Mouse (Mus musculus): ENCODE results near the gene Rusc2. TPM values are rescaled to one million over a fixed set of nuclear protein-coding genes. Genes with fewer than 3 reads are reported as not detected.

Rusc2 gene
- polyA plus RNA-seq, 1 experiment from 2014 or later, result 82.7 TPM

GRCm38 (mm10) chr4:43428180-43428861, 46.5 kb downstream of the Rusc2 start:
- Histone ChIP-seq H3K9ac (replicated peaks) (no peak overlapping the region), H3K4me2 (peak overlapping the region; percentile 17; the same call in 1 of the 2 replicates), H3K9me3 (replicated peaks) (no peaks in the 10 kb centered on the region)

GRCm38 (mm10) chr4:43428946-43429345, 47.2 kb downstream of the Rusc2 start, which contains the start of gene Fam166b:
Gene Fam166b (minus strand): TSS chr4:43429134.
- ATAC-seq (ENCODE audit: low FRiP score), result peak; percentile 21; the same call in 1 of the 2 replicates
- H3K9ac ChIP-seq (replicated peaks), result no peak within 1 kb of the TSS
- H3K27ac ChIP-seq (replicated peaks), result peak within 1 kb of the TSS; percentile 60

More at GRCm38 (mm10) chr4:43428180-43428861, 46.5 kb downstream of the Rusc2 start:
- Histone ChIP-seq H3K4me3 (replicated peaks) (no peak overlapping the region), H3K4me1 (peaks cover 29% of the 10 kb centered on the region), H3K36me3 (peaks cover 41% of the 10 kb centered on the region), H3K27ac (replicated peaks) (peak overlapping the region; percentile 60), H3K27me3 (replicated peaks) (peaks cover 27% of the 10 kb centered on the region)
- 29% methylated on average over 16 of the region's 16 CpGs for WGBS
- no peak for ATAC-seq (ENCODE audit: low FRiP score)

GRCm38 (mm10) chr4:43431690-43432089, 49.9 kb downstream of the Rusc2 start:
- peaks cover 24% of the 10 kb centered on the region for H3K4me1 ChIP-seq
- H3K27me3 ChIP-seq (replicated peaks), result no peaks in the 10 kb centered on the region
- no peaks in the 10 kb centered on the region for H3K9me3 ChIP-seq (replicated peaks)
- peaks cover 8% of the 10 kb centered on the region for H3K36me3 ChIP-seq
- ATAC-seq (ENCODE audit: low FRiP score), result no peak; the same call in 1 of the 2 replicates
- no peak overlapping the region for H3K4me3 ChIP-seq (replicated peaks)
- H3K4me2 ChIP-seq, result no peak overlapping the region
- H3K9ac ChIP-seq (replicated peaks), result no peak overlapping the region
- WGBS, result 3% methylated on average over 4 of the region's 4 CpGs
- H3K27ac ChIP-seq (replicated peaks), result peak overlapping the region; percentile 83

More at GRCm38 (mm10) chr4:43428946-43429345, 47.2 kb downstream of the Rusc2 start, which contains the start of gene Fam166b:
- no peaks in the 10 kb centered on the region for H3K9me3 ChIP-seq (replicated peaks)
- peaks cover 35% of the 10 kb centered on the region for H3K36me3 ChIP-seq
- peaks cover 29% of the 10 kb centered on the region for H3K4me1 ChIP-seq
- 9% methylated on average over 10 of the region's 10 CpGs for WGBS
- H3K27me3 ChIP-seq (replicated peaks), result peaks cover 20% of the 10 kb centered on the region
- H3K4me3 ChIP-seq (replicated peaks), result no peak within 1 kb of the TSS
- peak within 1 kb of the TSS; percentile 17; the same call in 1 of the 2 replicates for H3K4me2 ChIP-seq

- no peak overlapping the region for H3K4me2 ChIP-seq
- H3K4me3 ChIP-seq (replicated peaks), result no peak overlapping the region
- H3K9me3 ChIP-seq (replicated peaks), result no peaks in the 10 kb centered on the region
- H3K36me3 ChIP-seq, result no peaks in the 10 kb centered on the region
- WGBS, result 90% methylated on average over 1 of the region's 1 CpGs
- H3K9ac ChIP-seq (replicated peaks), result no peak overlapping the region
- ATAC-seq (ENCODE audit: low FRiP score), result no peak
- H3K27ac ChIP-seq (replicated peaks), result no peak overlapping the region
- no peaks in the 10 kb centered on the region for H3K27me3 ChIP-seq (replicated peaks)
- peaks cover 16% of the 10 kb centered on the region for H3K4me1 ChIP-seq
Measured at GRCm38 (mm10) chr4:43432832-43433231, 51.1 kb downstream of the Rusc2 start.

- peak within 1 kb of the TSS; percentile 96 for H3K27ac ChIP-seq (replicated peaks)
- peak within 1 kb of the TSS; percentile 98 for H3K9ac ChIP-seq (replicated peaks)
- WGBS, result 25% methylated on average over 4 of the region's 4 CpGs
- peaks cover 18% of the 10 kb centered on the region for H3K36me3 ChIP-seq
- peak within 1 kb of the TSS; percentile 94 for H3K4me3 ChIP-seq (replicated peaks)
- peak; percentile 1; the same call in 1 of the 2 replicates for ATAC-seq (ENCODE audit: low FRiP score)
- peaks cover 15% of the 10 kb centered on the region for H3K4me1 ChIP-seq
- peak within 1 kb of the TSS; percentile 79 for H3K4me2 ChIP-seq
- no peaks in the 10 kb centered on the region for H3K27me3 ChIP-seq (replicated peaks)
- H3K9me3 ChIP-seq (replicated peaks), result no peaks in the 10 kb centered on the region
Measured at GRCm38 (mm10) chr4:43441639-43442038, 59.9 kb downstream of the Rusc2 start, which contains the start of gene Tesk1. Gene Tesk1 (plus strand): TSS chr4:43441939.

- peak; percentile 95 for ATAC-seq (ENCODE audit: low FRiP score)
Measured at GRCm38 (mm10) chr4:43442044-43442443, 60.3 kb downstream of the Rusc2 start.

GRCm38 (mm10) chr4:43442456-43443361, 60.9 kb downstream of the Rusc2 start:
- no peaks in the 10 kb centered on the region for H3K9me3 ChIP-seq (replicated peaks)
- H3K4me2 ChIP-seq, result peak overlapping the region; percentile 79
- WGBS, result under 1% methylated on average over 85 of the region's 88 CpGs
- peak overlapping the region; percentile 98 for H3K9ac ChIP-seq (replicated peaks)
- peak; percentile 82 for ATAC-seq (ENCODE audit: low FRiP score)
- peaks cover 29% of the 10 kb centered on the region for H3K36me3 ChIP-seq
- H3K27ac ChIP-seq (replicated peaks), result peak overlapping the region; percentile 96
- H3K4me3 ChIP-seq (replicated peaks), result peak overlapping the region; percentile 94
- no peaks in the 10 kb centered on the region for H3K27me3 ChIP-seq (replicated peaks)
- peaks cover 15% of the 10 kb centered on the region for H3K4me1 ChIP-seq

More at GRCm38 (mm10) chr4:43442044-43442443, 60.3 kb downstream of the Rusc2 start:
- H3K4me1 ChIP-seq, result peaks cover 15% of the 10 kb centered on the region
- peaks cover 22% of the 10 kb centered on the region for H3K36me3 ChIP-seq
- peak overlapping the region; percentile 98 for H3K9ac ChIP-seq (replicated peaks)
- under 1% methylated on average over 33 of the region's 33 CpGs for WGBS
- H3K27ac ChIP-seq (replicated peaks), result peak overlapping the region; percentile 96
- no peaks in the 10 kb centered on the region for H3K27me3 ChIP-seq (replicated peaks)
- H3K9me3 ChIP-seq (replicated peaks), result no peaks in the 10 kb centered on the region
- H3K4me2 ChIP-seq, result peak overlapping the region; percentile 79
- peak overlapping the region; percentile 94 for H3K4me3 ChIP-seq (replicated peaks)

GRCm38 (mm10) chr4:43443511-43443910, 61.7 kb downstream of the Rusc2 start:
- H3K4me2 ChIP-seq, result peak overlapping the region; percentile 79
- H3K4me3 ChIP-seq (replicated peaks), result peak overlapping the region; percentile 94
- ATAC-seq (ENCODE audit: low FRiP score), result 0 out of 2 replicates have a peak, but pooled peaks have one; percentile 1
- H3K36me3 ChIP-seq, result peaks cover 37% of the 10 kb centered on the region
- peak overlapping the region; percentile 98 for H3K9ac ChIP-seq (replicated peaks)
- peaks cover 15% of the 10 kb centered on the region for H3K4me1 ChIP-seq
- peak overlapping the region; percentile 96 for H3K27ac ChIP-seq (replicated peaks)
- H3K27me3 ChIP-seq (replicated peaks), result no peaks in the 10 kb centered on the region
- H3K9me3 ChIP-seq (replicated peaks), result no peaks in the 10 kb centered on the region
- WGBS, result under 1% methylated on average over 25 of the region's 28 CpGs

GRCm38 (mm10) chr4:43447251-43447650, 65.5 kb downstream of the Rusc2 start:
- Histone ChIP-seq H3K27ac (replicated peaks) (no peak overlapping the region), H3K4me3 (replicated peaks) (no peak overlapping the region), H3K9ac (replicated peaks) (no peak overlapping the region), H3K36me3 (peaks cover 37% of the 10 kb centered on the region), H3K27me3 (replicated peaks) (peaks cover 4% of the 10 kb centered on the region; the same call in 1 of the 2 replicates), H3K9me3 (replicated peaks) (no peaks in the 10 kb centered on the region), H3K4me1 (peaks cover 15% of the 10 kb centered on the region), H3K4me2 (no peak overlapping the region)
- WGBS, result 79% methylated on average over 13 of the region's 13 CpGs
- ATAC-seq (ENCODE audit: low FRiP score), result no peak

GRCm38 (mm10) chr4:43448554-43448953, 66.8 kb downstream of the Rusc2 start:
- no peak for ATAC-seq (ENCODE audit: low FRiP score)

GRCm38 (mm10) chr4:43452315-43452714, 70.5 kb downstream of the Rusc2 start:
- peaks cover 23% of the 10 kb centered on the region for H3K27me3 ChIP-seq (replicated peaks)
- H3K27ac ChIP-seq (replicated peaks), result no peak overlapping the region
- no peak overlapping the region for H3K4me3 ChIP-seq (replicated peaks)
- peaks cover 12% of the 10 kb centered on the region for H3K36me3 ChIP-seq
- 65% methylated on average over 11 of the region's 11 CpGs for WGBS
- H3K9ac ChIP-seq (replicated peaks), result no peak overlapping the region
- no peaks in the 10 kb centered on the region for H3K9me3 ChIP-seq (replicated peaks)
- peaks cover 18% of the 10 kb centered on the region for H3K4me1 ChIP-seq
- no peak overlapping the region for H3K4me2 ChIP-seq
- no peak for ATAC-seq (ENCODE audit: low FRiP score)

More at GRCm38 (mm10) chr4:43448554-43448953, 66.8 kb downstream of the Rusc2 start:
- no peak overlapping the region for H3K27ac ChIP-seq (replicated peaks)
- no peak overlapping the region for H3K9ac ChIP-seq (replicated peaks)
- WGBS, result 95% methylated on average over 3 of the region's 3 CpGs
- H3K36me3 ChIP-seq, result peaks cover 37% of the 10 kb centered on the region
- peaks cover 23% of the 10 kb centered on the region for H3K4me1 ChIP-seq
- H3K9me3 ChIP-seq (replicated peaks), result no peaks in the 10 kb centered on the region
- peaks cover 9% of the 10 kb centered on the region; the same call in 1 of the 2 replicates for H3K27me3 ChIP-seq (replicated peaks)
- H3K4me3 ChIP-seq (replicated peaks), result no peak overlapping the region
- H3K4me2 ChIP-seq, result no peak overlapping the region
